Mouse (Mus musculus) forebrain, postnatal 0 days (tissue): ENCODE results near the gene Rhbdf2. TPM values are rescaled to one million over a fixed set of nuclear protein-coding genes. Genes with fewer than 3 reads are reported as not detected.
A peak's percentile ranks its signal among the peaks of the same experiment; 100 is the strongest.

ENCODE experiments used
- ATAC-seq: fragments of 200-750 bp; cut with Nextera tagmentation; 2 replicates; pipeline ENCODE4 v1.8.0; 2017; ENCODE audit warnings: mild to moderate bottlenecking, moderate library complexity
- DNase-seq: peaks from one replicate; pipeline ENCODE4 v3.0.0-alpha.2; 2015
- H3K27ac ChIP-seq: fragments of 300-500 bp; sonication (generic); 2 replicates; pipeline ENCODE4 v1.5.1; 2014; ENCODE audit warnings: low read depth, mild to moderate bottlenecking, antibody characterized with exemption, low read length, moderate library complexity, mixed read lengths
- H3K27me3 ChIP-seq: fragments of 300-500 bp; sonication (generic); 2 replicates; pipeline ENCODE4 v1.6.1; 2014; ENCODE audit warnings: mild to moderate bottlenecking, low read length, mixed read lengths; ENCODE audit not compliant: insufficient read depth
- H3K36me3 ChIP-seq: fragments of 300-500 bp; sonication (generic); 2 replicates; pipeline ENCODE4 v1.6.1; 2014; ENCODE audit warnings: mild to moderate bottlenecking, moderate library complexity; ENCODE audit not compliant: insufficient read depth
- H3K4me1 ChIP-seq: fragments of 300-500 bp; sonication (generic); 2 replicates; pipeline ENCODE4 v1.6.1; 2014; ENCODE audit warnings: antibody characterized with exemption; ENCODE audit not compliant: insufficient read depth
- H3K4me2 ChIP-seq: fragments of 300-500 bp; sonication (generic); 2 replicates; pipeline ENCODE4 v1.6.1; 2014; ENCODE audit warnings: low read depth, mild to moderate bottlenecking, moderate library complexity
- H3K4me3 ChIP-seq: fragments of 300-500 bp; sonication (generic); 2 replicates; pipeline ENCODE4 v1.5.1; 2014; ENCODE audit warnings: low read depth, low read length, mixed read lengths
- H3K9ac ChIP-seq: fragments of 300-500 bp; sonication (generic); 2 replicates; pipeline ENCODE4 v1.6.1; 2014; ENCODE audit warnings: mild to moderate bottlenecking
- H3K9me3 ChIP-seq: fragments of 300-500 bp; sonication (generic); 2 replicates; pipeline ENCODE4 v1.6.1; 2016; ENCODE audit warnings: low read length
- CTCF ChIP-seq: sonication (generic); IDR thresholded peaks from 2 replicates; pipeline ENCODE4 v1.5.1; 2016; ENCODE audit warnings: antibody characterized with exemption, control low read depth, low read depth
- WGBS: fragments of 180-500 bp; shearing (Covaris S2); extraction: QIAGEN DNeasy Blood & Tissue Kit; methylation state at CpG from one replicate; pipeline ENCODE4 v1.1.7; 2014; 5-methylcytosine and 5-hydroxymethylcytosine counted together
- polyA plus RNA-seq: library from polyadenylated mRNA; unstranded; fragments of >200 nt; fragmentation: Nextera tagmentation; extraction: Ambion mirVana; gene quantifications from 2 replicates; pipeline ENCODE4 v1.2.1, GENCODE M21; 2015
- total RNA-seq: library from RNA; depleted of rRNA; stranded (reverse); fragments of >200 nt; gene quantifications from 2 replicates; pipeline ENCODE4 v1.2.3, GENCODE M21; 2014

Gene Rhbdf2
- total and polyA plus RNA-seq, 2 experiments from 2014 or later = 0.97 to 1.9 TPM

- H3K4me1 ChIP-seq = peaks cover 6% of the 10 kb centered on the region
- no peak overlapping the region for H3K27ac ChIP-seq
- H3K9me3 ChIP-seq = no peaks in the 10 kb centered on the region
- H3K27me3 ChIP-seq = no peaks in the 10 kb centered on the region
- 24% methylated on average over 14 of the region's 14 CpGs for WGBS
- H3K4me3 ChIP-seq = no peak overlapping the region
- no peak overlapping the region for H3K4me2 ChIP-seq
- ATAC-seq (peak; percentile 12; the same call in 1 of the 2 replicates), DNase-seq (peak; percentile 39)
- no peak for TF ChIP-seq CTCF
- H3K9ac ChIP-seq = no peak overlapping the region
- H3K36me3 ChIP-seq = no peaks in the 10 kb centered on the region
Measured at GRCm38 (mm10) chr11:116589020-116589531, 37.7 kb downstream of the Rhbdf2 start.

- DNase-seq (peak; percentile 83), ATAC-seq (peak; percentile 83)
- Histone ChIP-seq H3K4me1 (no peaks in the 10 kb centered on the region; the same call in 1 of the 2 replicates), H3K27ac (0 out of 2 replicates have a peak overlapping the region, but pooled peaks have one; percentile 10), H3K9ac (peak overlapping the region; percentile 22; the same call in 1 of the 2 replicates), H3K9me3 (no peaks in the 10 kb centered on the region), H3K4me3 (peak overlapping the region; percentile 10; the same call in 1 of the 2 replicates), H3K4me2 (peak overlapping the region; percentile 38), H3K27me3 (no peaks in the 10 kb centered on the region), H3K36me3 (no peaks in the 10 kb centered on the region)
- WGBS = 15% methylated on average over 23 of the region's 23 CpGs
- TF ChIP-seq CTCF = peak; percentile 94
Measured at GRCm38 (mm10) chr11:116586801-116587631, 39.8 kb downstream of the Rhbdf2 start.

GRCm38 (mm10) chr11:116586310-116586709 lies 40.5 kb downstream of the Rhbdf2 start, which contains the start of gene Aanat:
TSS of gene Aanat (plus strand) at chr11:116586432.
- DNase-seq (no peak), ATAC-seq (no peak)
- TF ChIP-seq CTCF = no peak
- peak within 1 kb of the TSS; percentile 38 for H3K4me2 ChIP-seq
- H3K4me1 ChIP-seq = no peaks in the 10 kb centered on the region; the same call in 1 of the 2 replicates
- no peaks in the 10 kb centered on the region for H3K27me3 ChIP-seq
- H3K36me3 ChIP-seq = no peaks in the 10 kb centered on the region
- 61% methylated on average over 5 of the region's 5 CpGs for WGBS
- 0 out of 2 replicates have a peak within 1 kb of the TSS, but pooled peaks have one; percentile 10 for H3K27ac ChIP-seq
- H3K9me3 ChIP-seq = no peaks in the 10 kb centered on the region
- H3K4me3 ChIP-seq = peak within 1 kb of the TSS; percentile 10; the same call in 1 of the 2 replicates
- peak within 1 kb of the TSS; percentile 22; the same call in 1 of the 2 replicates for H3K9ac ChIP-seq

GRCm38 (mm10) chr11:116585682-116586081 lies 41.1 kb downstream of the Rhbdf2 start:
- no peaks in the 10 kb centered on the region; the same call in 1 of the 2 replicates for H3K4me1 ChIP-seq
- no peak overlapping the region for H3K9ac ChIP-seq
- no peak for TF ChIP-seq CTCF
- H3K27ac ChIP-seq = no peak overlapping the region
- H3K4me3 ChIP-seq = no peak overlapping the region
- no peak for DNase-seq
- no peaks in the 10 kb centered on the region for H3K27me3 ChIP-seq
- H3K9me3 ChIP-seq = no peaks in the 10 kb centered on the region
- no peak for ATAC-seq
- H3K4me2 ChIP-seq = no peak overlapping the region
- WGBS = 85% methylated on average over 6 of the region's 6 CpGs
- no peaks in the 10 kb centered on the region for H3K36me3 ChIP-seq

GRCm38 (mm10) chr11:116581376-116581814 lies 45.4 kb downstream of the Rhbdf2 start, which contains the start of gene Ube2o:
TSS of gene Ube2o (minus strand) at chr11:116581447.
- H3K4me2 ChIP-seq = peak within 1 kb of the TSS; percentile 49
- H3K36me3 ChIP-seq = no peaks in the 10 kb centered on the region
- ATAC-seq = peak; percentile 96
- H3K4me1 ChIP-seq = peaks cover 12% of the 10 kb centered on the region; the same call in 1 of the 2 replicates
- peak within 1 kb of the TSS; percentile 98 for H3K4me3 ChIP-seq
- DNase-seq = peak; percentile 93
- H3K27ac ChIP-seq = peak within 1 kb of the TSS; percentile 93
- H3K9ac ChIP-seq = peak within 1 kb of the TSS; percentile 97
- TF ChIP-seq CTCF = peak; percentile 79
- 6% methylated on average over 44 of the region's 51 CpGs for whole genome bisulfite sequencing
- no peaks in the 10 kb centered on the region for H3K27me3 ChIP-seq
- H3K9me3 ChIP-seq = no peaks in the 10 kb centered on the region

- H3K27ac ChIP-seq = peak overlapping the region; percentile 93
- H3K27me3 ChIP-seq = no peaks in the 10 kb centered on the region
- 1% methylated on average over 81 of the region's 91 CpGs for WGBS
- DNase-seq = peak; percentile 63
- peak overlapping the region; percentile 98 for H3K4me3 ChIP-seq
- ATAC-seq = peak; percentile 72
- H3K9ac ChIP-seq = peak overlapping the region; percentile 97
- H3K4me2 ChIP-seq = peak overlapping the region; percentile 49
- no peak for TF ChIP-seq CTCF
- H3K9me3 ChIP-seq = no peaks in the 10 kb centered on the region
- H3K4me1 ChIP-seq = peaks cover 12% of the 10 kb centered on the region; the same call in 1 of the 2 replicates
- no peaks in the 10 kb centered on the region for H3K36me3 ChIP-seq
Measured at GRCm38 (mm10) chr11:116580711-116581375, 46.0 kb downstream of the Rhbdf2 start.
